Comparison of ENCODE assay signal across 8 mouse cellular contexts in the genomic region with DNA sequence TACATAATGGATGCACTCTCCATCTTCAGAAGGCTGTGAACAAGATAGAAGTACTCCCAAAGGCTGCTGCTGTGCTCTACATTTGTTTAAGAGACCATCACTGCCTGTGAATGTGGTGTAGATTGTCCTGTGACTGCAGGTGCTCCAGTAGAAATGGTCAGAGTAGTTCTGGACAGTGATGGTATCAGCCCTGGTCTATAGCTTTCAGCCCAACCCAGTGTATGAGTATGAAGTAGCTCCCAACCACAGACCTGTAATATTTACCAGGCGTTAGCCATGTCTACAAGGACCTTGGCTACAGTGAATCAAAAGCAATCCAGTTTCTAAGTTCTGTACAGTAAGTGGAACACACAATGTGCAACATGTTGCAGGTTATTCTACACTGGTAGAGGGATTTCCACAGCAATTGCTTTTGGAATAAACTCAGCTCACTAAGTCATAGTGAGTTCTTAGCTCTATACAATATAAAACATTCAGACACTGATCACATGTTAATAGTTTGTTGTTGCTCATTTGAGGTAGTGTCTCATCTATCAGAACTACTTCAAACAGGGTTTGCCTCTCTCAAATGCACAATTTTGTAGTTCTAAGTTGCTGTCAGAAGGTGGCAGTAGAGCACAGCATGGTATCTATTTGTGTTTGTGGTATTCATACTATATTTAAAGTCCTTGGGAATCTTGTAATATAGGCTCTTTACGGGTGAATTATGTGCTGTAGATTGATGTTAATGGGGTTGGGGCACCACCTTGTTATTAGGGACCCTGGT.
DNase-seq lines count a peak whose midpoint lies in the region; ATAC-seq and TF ChIP-seq lines count a peak whose summit lies in the region.

No protein-coding gene starts in this region.

- H3K27ac ChIP-seq in heart, postnatal 0 days (ENCODE audit: low read depth) = no peak overlapping the region
- no peak overlapping the region for H3K27ac ChIP-seq in heart, embryonic 12.5 days (ENCODE audit: poor library complexity, severe bottlenecking)
- H3K27ac ChIP-seq in forebrain, postnatal 0 days (ENCODE audit: low read depth, low read length) = no peak overlapping the region
- H3K27ac ChIP-seq in midbrain, embryonic 13.5 days = no peak overlapping the region

- DNase-seq in heart, postnatal 0 days (ENCODE audit: low spot score) = peak; percentile 60
- DNase-seq in 3T3-L1 (ENCODE audit: low read depth, low spot score) (peak; percentile 74), MEL-GATA-1-ER (ENCODE audit: extremely low read depth, low read depth) (peak; percentile 27)
- DNase-seq in forebrain, postnatal 0 days = peak; percentile 70
- DNase-seq in gastrocnemius, postnatal 4 days (ENCODE audit: low spot score in 2 of 2) = no peak
- no peak for DNase-seq in urinary bladder, postnatal 36 days (ENCODE audit: low spot score in 2 of 2)

- H3K9ac ChIP-seq in heart, postnatal 0 days (replicated peaks; ENCODE audit: low read depth, low read length) = no peak overlapping the region
- no peak overlapping the region for H3K9ac ChIP-seq in heart, embryonic 12.5 days
- no peak overlapping the region for H3K9ac ChIP-seq in forebrain, postnatal 0 days
- H3K9ac ChIP-seq in midbrain, embryonic 13.5 days (replicated peaks) = no peak overlapping the region

- no peak overlapping the region for H3K4me2 ChIP-seq in heart, postnatal 0 days (ENCODE audit: low read depth, low read length)
- H3K4me2 ChIP-seq in heart, embryonic 12.5 days = no peak overlapping the region
- no peak overlapping the region for H3K4me2 ChIP-seq in forebrain, postnatal 0 days (ENCODE audit: low read depth)
- H3K4me2 ChIP-seq in midbrain, embryonic 13.5 days (replicated peaks) = no peak overlapping the region

- H3K9me3 ChIP-seq in heart, postnatal 0 days (replicated peaks; ENCODE audit: control insufficient read depth, low read length) = no peaks in the 10 kb centered on the region
- no peaks in the 10 kb centered on the region for H3K9me3 ChIP-seq in heart, embryonic 12.5 days (replicated peaks)
- H3K9me3 ChIP-seq in forebrain, postnatal 0 days (ENCODE audit: low read length) = no peaks in the 10 kb centered on the region
- no peaks in the 10 kb centered on the region for H3K9me3 ChIP-seq in midbrain, embryonic 13.5 days

- ATAC-seq in heart, postnatal 0 days (ENCODE audit: insufficient read depth, low read depth) = peak; percentile 24; the same call in 1 of the 2 replicates
- no peak for ATAC-seq in heart, embryonic 12.5 days (ENCODE audit: insufficient number of reproducible peaks, low FRiP score)
- ATAC-seq in forebrain, postnatal 0 days = peak; percentile 30
- peak; percentile 37; the same call in 1 of the 2 replicates for ATAC-seq in midbrain, embryonic 13.5 days

- H3K4me3 ChIP-seq in heart, postnatal 0 days (ENCODE audit: low read depth, low read length) = no peak overlapping the region
- H3K4me3 ChIP-seq in heart, embryonic 12.5 days = no peak overlapping the region
- no peak overlapping the region for H3K4me3 ChIP-seq in forebrain, postnatal 0 days (ENCODE audit: low read depth, low read length)
- H3K4me3 ChIP-seq in midbrain, embryonic 13.5 days (replicated peaks) = no peak overlapping the region

- TF ChIP-seq CTCF in heart, postnatal 0 days (IDR thresholded peaks at IDR 0.05; ENCODE audit: low read depth) = peak; percentile 75
- TF ChIP-seq CTCF in forebrain, postnatal 0 days (IDR thresholded peaks at IDR 0.05; ENCODE audit: low read depth) = peak; percentile 74

- TF ChIP-seq EP300 in heart, postnatal 0 days (IDR thresholded peaks at IDR 0.05; ENCODE audit: low read depth) = no peak

- H3K36me3 ChIP-seq in heart, postnatal 0 days (replicated peaks; ENCODE audit: control insufficient read depth, insufficient read depth, low read length) = peaks cover 21% of the 10 kb centered on the region; the same call in 1 of the 2 replicates
- H3K36me3 ChIP-seq in heart, embryonic 12.5 days = peaks cover 19% of the 10 kb centered on the region
- peaks cover 14% of the 10 kb centered on the region; the same call in 1 of the 2 replicates for H3K36me3 ChIP-seq in forebrain, postnatal 0 days (ENCODE audit: insufficient read depth)
- H3K36me3 ChIP-seq in midbrain, embryonic 13.5 days = peaks cover 24% of the 10 kb centered on the region

- no peaks in the 10 kb centered on the region for H3K4me1 ChIP-seq in heart, postnatal 0 days (ENCODE audit: control insufficient read depth, insufficient read depth)
- H3K4me1 ChIP-seq in heart, embryonic 12.5 days (replicated peaks) = peaks cover 4% of the 10 kb centered on the region; the same call in 1 of the 2 replicates
- H3K4me1 ChIP-seq in forebrain, postnatal 0 days (ENCODE audit: insufficient read depth) = no peaks in the 10 kb centered on the region
- no peaks in the 10 kb centered on the region for H3K4me1 ChIP-seq in midbrain, embryonic 13.5 days (replicated peaks)

- 69% methylated on average over 2 of the region's 2 CpGs for WGBS in heart, postnatal 0 days
- 75% methylated on average over 2 of the region's 2 CpGs for WGBS in heart, embryonic 12.5 days
- 72% methylated on average over 2 of the region's 2 CpGs for WGBS in forebrain, postnatal 0 days
- WGBS in midbrain, embryonic 13.5 days = 73% methylated on average over 2 of the region's 2 CpGs

- no peaks in the 10 kb centered on the region for H3K27me3 ChIP-seq in heart, postnatal 0 days (ENCODE audit: control insufficient read depth, insufficient read depth, low read length)
- H3K27me3 ChIP-seq in heart, embryonic 12.5 days (replicated peaks) = no peaks in the 10 kb centered on the region
- H3K27me3 ChIP-seq in forebrain, postnatal 0 days (ENCODE audit: insufficient read depth, low read length) = no peaks in the 10 kb centered on the region
- no peaks in the 10 kb centered on the region for H3K27me3 ChIP-seq in midbrain, embryonic 13.5 days

Comparison
In these comparisons a context has a peak if more than half of its experiments do, and no peak if none do; other contexts are left out.
1. DNase-seq: peak in heart, postnatal 0 days (single experiment), 3T3-L1 (single experiment), MEL-GATA-1-ER (single experiment) and forebrain, postnatal 0 days (single experiment); none in gastrocnemius, postnatal 4 days (0 of 2) and urinary bladder, postnatal 36 days (0 of 2).